Mouse (Mus musculus) myocyte (in vitro differentiated cells): Measurements from ENCODE around the gene Cd101.

Experiments
- CEBPB ChIP-seq: IDR thresholded peaks from 2 replicates; pipeline ENCODE4 v1.6.1; 2011; ENCODE audit warnings: mild to moderate bottlenecking, moderate library complexity; ENCODE audit not compliant: poor library complexity, insufficient read depth, severe bottlenecking
- E2F4 ChIP-seq: IDR thresholded peaks from one replicate; pipeline ENCODE4 v1.6.1; 2011; ENCODE audit warnings: mild to moderate bottlenecking, control low read depth, moderate library complexity; ENCODE audit not compliant: insufficient read depth
- MAX ChIP-seq: IDR thresholded peaks from one replicate; pipeline ENCODE4 v1.6.1; 2011; ENCODE audit warnings: low read depth, mild to moderate bottlenecking, control low read depth
- MYOD1 ChIP-seq, 3 experiments: IDR thresholded peaks; one replicate each; pipeline ENCODE4 v1.6.1; 2011; ENCODE audit warnings: control low read depth in 2 of 3, low read depth in 2 of 3, mild to moderate bottlenecking in 2 of 3, moderate library complexity in 1 of 3; ENCODE audit not compliant: insufficient read length in 2 of 3, control insufficient read depth in 1 of 3
- MYOG ChIP-seq, 3 experiments: IDR thresholded peaks; one replicate each; pipeline ENCODE4 v1.6.1; 2011; ENCODE audit warnings: control low read depth in 2 of 3, low read depth in 2 of 3, mild to moderate bottlenecking in 2 of 3; ENCODE audit not compliant: insufficient read length in 2 of 3, control insufficient read depth in 1 of 3, insufficient read depth in 1 of 3
- POLR2A ChIP-seq: IDR thresholded peaks from one replicate; pipeline ENCODE4 v1.6.1; 2011; ENCODE audit warnings: low read depth, mild to moderate bottlenecking, control low read depth, moderate library complexity; ENCODE audit not compliant: insufficient read length
- POLR2AphosphoS2 ChIP-seq: IDR thresholded peaks from one replicate; pipeline ENCODE4 v1.6.1; 2011; ENCODE audit warnings: low read depth, control low read depth; ENCODE audit not compliant: insufficient read length
- REST ChIP-seq: IDR thresholded peaks from one replicate; pipeline ENCODE4 v1.6.1; 2011; ENCODE audit warnings: mild to moderate bottlenecking, control low read depth, moderate library complexity; ENCODE audit not compliant: insufficient read depth, insufficient read length
- SRF ChIP-seq: IDR thresholded peaks from one replicate; pipeline ENCODE4 v1.6.1; 2011; ENCODE audit warnings: low read depth; ENCODE audit not compliant: control insufficient read depth, insufficient read length
- TCF12 ChIP-seq: IDR thresholded peaks from one replicate; pipeline ENCODE4 v1.6.1; 2011; ENCODE audit warnings: mild to moderate bottlenecking, control low read depth; ENCODE audit not compliant: poor library complexity, insufficient read depth, severe bottlenecking
- TCF3 ChIP-seq: IDR thresholded peaks from one replicate; pipeline ENCODE4 v1.6.1; 2011; ENCODE audit warnings: low read depth, control low read depth; ENCODE audit not compliant: insufficient read length
- USF1 ChIP-seq: IDR thresholded peaks from one replicate; pipeline ENCODE4 v1.6.1; 2011; ENCODE audit warnings: low read depth, mild to moderate bottlenecking, control low read depth, moderate library complexity

DNA sequence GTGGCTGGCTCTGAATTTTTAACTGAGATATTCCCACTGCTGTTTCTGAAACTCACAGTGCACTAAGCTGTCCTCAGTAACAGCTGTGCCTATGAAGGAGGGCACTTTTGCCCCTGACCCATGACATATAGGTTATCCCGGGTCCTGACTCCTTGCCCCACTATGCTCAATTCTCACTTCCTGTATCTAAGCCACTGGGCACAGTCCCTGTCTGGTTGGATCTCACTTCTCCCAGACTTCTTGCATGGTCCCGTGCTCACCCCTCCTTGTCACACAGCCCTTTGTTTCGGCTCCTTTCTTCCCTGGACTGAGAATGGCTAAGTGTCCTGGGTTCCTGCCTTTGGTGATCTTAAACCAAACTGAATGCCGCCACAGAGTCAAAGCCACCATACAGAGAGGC lies 35.1 kb downstream of the Cd101 start:
- TF ChIP-seq TCF3 (no peak), MYOG (IDR thresholded peaks at IDR 0.05; ENCODE audit: control insufficient read depth in 1 of 3, insufficient read depth in 1 of 3, insufficient read length in 2 of 3, low read depth in 2 of 3) (no peak), MYOD1 (IDR thresholded peaks at IDR 0.05; ENCODE audit: control insufficient read depth in 1 of 3, insufficient read length in 2 of 3, low read depth in 2 of 3) (no peak), POLR2A (no peak), MAX (no peak), E2F4 (no peak), CEBPB (no peak), TCF12 (no peak), POLR2AphosphoS2 (no peak), USF1 (no peak), SRF (no peak), REST (no peak)
